Mouse (Mus musculus): ENCODE results near the gene Pigo. TPM values are rescaled to one million over a fixed set of nuclear protein-coding genes. Genes with fewer than 3 reads are reported as not detected.

Gene Pigo
- polyA plus RNA-seq, 1 experiment from 2014 or later, result 9.5 TPM

GRCm38 (mm10) chr4:43038567-43039495 lies 13.2 kb upstream of the Pigo start:
- Histone ChIP-seq H3K4me1 (ENCODE audit: insufficient read depth, low read depth, low read length) (peaks cover 8% of the 10 kb centered on the region), H3K4me2 (replicated peaks; ENCODE audit: low read depth, low read length) (peak overlapping the region; percentile 91), H3K27me3 (replicated peaks; ENCODE audit: insufficient read depth, low read length) (no peaks in the 10 kb centered on the region), H3K9me3 (ENCODE audit: low read length) (no peaks in the 10 kb centered on the region), H3K36me3 (ENCODE audit: insufficient read depth, low read length) (peaks cover 12% of the 10 kb centered on the region), H3K27ac (ENCODE audit: low read length) (peak overlapping the region; percentile 90), H3K4me3 (ENCODE audit: low read depth, low read length) (peak overlapping the region; percentile 71), H3K9ac (replicated peaks; ENCODE audit: low read depth) (peak overlapping the region; percentile 90)
- DNase-seq (ENCODE audit: low spot score), result peak; percentile 85
- TF ChIP-seq EP300 (IDR thresholded peaks at IDR 0.05) (no peak), CTCF (IDR thresholded peaks at IDR 0.05) (no peak)
- peak; percentile 23 for ATAC-seq
- WGBS, result 44% methylated on average over 15 of the region's 15 CpGs

- Histone ChIP-seq H3K9ac (replicated peaks; ENCODE audit: low read depth) (no peak overlapping the region), H3K4me2 (replicated peaks; ENCODE audit: low read depth, low read length) (no peak overlapping the region), H3K27ac (ENCODE audit: low read length) (no peak overlapping the region), H3K4me1 (ENCODE audit: insufficient read depth, low read depth, low read length) (peaks cover 8% of the 10 kb centered on the region), H3K4me3 (ENCODE audit: low read depth, low read length) (no peak overlapping the region), H3K9me3 (ENCODE audit: low read length) (no peaks in the 10 kb centered on the region), H3K27me3 (replicated peaks; ENCODE audit: insufficient read depth, low read length) (no peaks in the 10 kb centered on the region), H3K36me3 (ENCODE audit: insufficient read depth, low read length) (peaks cover 19% of the 10 kb centered on the region)
- 40% methylated on average over 4 of the region's 4 CpGs for WGBS
- DNase-seq (ENCODE audit: low spot score), result no peak
- ATAC-seq, result no peak
- TF ChIP-seq EP300 (IDR thresholded peaks at IDR 0.05) (no peak), CTCF (IDR thresholded peaks at IDR 0.05) (no peak)
Measured at GRCm38 (mm10) chr4:43037860-43038566, 12.4 kb upstream of the Pigo start.

GRCm38 (mm10) chr4:43036356-43036755 lies 10.7 kb upstream of the Pigo start:
- Histone ChIP-seq H3K4me1 (ENCODE audit: insufficient read depth, low read depth, low read length) (peaks cover 8% of the 10 kb centered on the region), H3K36me3 (ENCODE audit: insufficient read depth, low read length) (peaks cover 19% of the 10 kb centered on the region), H3K9ac (replicated peaks; ENCODE audit: low read depth) (no peak overlapping the region), H3K4me3 (ENCODE audit: low read depth, low read length) (no peak overlapping the region), H3K27me3 (replicated peaks; ENCODE audit: insufficient read depth, low read length) (no peaks in the 10 kb centered on the region), H3K9me3 (ENCODE audit: low read length) (no peaks in the 10 kb centered on the region), H3K4me2 (replicated peaks; ENCODE audit: low read depth, low read length) (no peak overlapping the region), H3K27ac (ENCODE audit: low read length) (no peak overlapping the region)
- TF ChIP-seq EP300 (IDR thresholded peaks at IDR 0.05) (no peak), CTCF (IDR thresholded peaks at IDR 0.05) (no peak)
- no peak for ATAC-seq
- WGBS, result 93% methylated on average over 10 of the region's 10 CpGs
- no peak for DNase-seq (ENCODE audit: low spot score)

- Histone ChIP-seq H3K27ac (ENCODE audit: low read length) (no peak overlapping the region), H3K4me3 (ENCODE audit: low read depth, low read length) (no peak overlapping the region), H3K9ac (replicated peaks; ENCODE audit: low read depth) (no peak overlapping the region), H3K36me3 (ENCODE audit: insufficient read depth, low read length) (peaks cover 19% of the 10 kb centered on the region), H3K27me3 (replicated peaks; ENCODE audit: insufficient read depth, low read length) (no peaks in the 10 kb centered on the region), H3K9me3 (ENCODE audit: low read length) (no peaks in the 10 kb centered on the region), H3K4me1 (ENCODE audit: insufficient read depth, low read depth, low read length) (peaks cover 8% of the 10 kb centered on the region), H3K4me2 (replicated peaks; ENCODE audit: low read depth, low read length) (no peak overlapping the region)
- 93% methylated on average over 6 of the region's 6 CpGs for WGBS
- TF ChIP-seq EP300 (IDR thresholded peaks at IDR 0.05) (no peak), CTCF (IDR thresholded peaks at IDR 0.05) (no peak)
- ATAC-seq, result no peak
- DNase-seq (ENCODE audit: low spot score), result no peak
Measured at GRCm38 (mm10) chr4:43035851-43036250, 10.2 kb upstream of the Pigo start.

- DNase-seq (ENCODE audit: low spot score) (no peak), ATAC-seq (no peak)
- no peak for TF ChIP-seq CTCF (IDR thresholded peaks at IDR 0.05)
- WGBS, result 78% methylated on average over 14 of the region's 14 CpGs
- peaks cover 19% of the 10 kb centered on the region for H3K36me3 ChIP-seq (ENCODE audit: insufficient read depth, low read length)
- no peak overlapping the region for H3K9ac ChIP-seq (replicated peaks; ENCODE audit: low read depth)
- no peak overlapping the region for H3K4me3 ChIP-seq (ENCODE audit: low read depth, low read length)
- H3K4me1 ChIP-seq (ENCODE audit: insufficient read depth, low read depth, low read length), result no peaks in the 10 kb centered on the region
- no peaks in the 10 kb centered on the region for H3K27me3 ChIP-seq (replicated peaks; ENCODE audit: insufficient read depth, low read length)
- H3K4me2 ChIP-seq (replicated peaks; ENCODE audit: low read depth, low read length), result no peak overlapping the region
- no peaks in the 10 kb centered on the region for H3K9me3 ChIP-seq (ENCODE audit: low read length)
- H3K27ac ChIP-seq (ENCODE audit: low read length), result no peak overlapping the region
Measured at GRCm38 (mm10) chr4:43033481-43033880, 7.9 kb upstream of the Pigo start.

GRCm38 (mm10) chr4:43032501-43032900 lies 6.9 kb upstream of the Pigo start:
- no peaks in the 10 kb centered on the region for H3K27me3 ChIP-seq (replicated peaks; ENCODE audit: insufficient read depth, low read length)
- H3K36me3 ChIP-seq (ENCODE audit: insufficient read depth, low read length), result peaks cover 26% of the 10 kb centered on the region
- 100% methylated on average over 1 of the region's 1 CpGs for WGBS
- H3K4me1 ChIP-seq (ENCODE audit: insufficient read depth, low read depth, low read length), result no peaks in the 10 kb centered on the region
- ATAC-seq (no peak), DNase-seq (ENCODE audit: low spot score) (no peak)
- no peaks in the 10 kb centered on the region for H3K9me3 ChIP-seq (ENCODE audit: low read length)
- no peak for TF ChIP-seq CTCF (IDR thresholded peaks at IDR 0.05)
- no peak for TF ChIP-seq EP300 (IDR thresholded peaks at IDR 0.05)
- H3K4me3 ChIP-seq (ENCODE audit: low read depth, low read length), result no peak overlapping the region
- no peak overlapping the region for H3K4me2 ChIP-seq (replicated peaks; ENCODE audit: low read depth, low read length)
- H3K9ac ChIP-seq (replicated peaks; ENCODE audit: low read depth), result no peak overlapping the region
- no peak overlapping the region for H3K27ac ChIP-seq (ENCODE audit: low read length)

Measured in lung, postnatal 0 days (tissue).